Comparison of ENCODE assay signal across 10 mouse cellular contexts in genomic region chr8:70898661-70899198, GRCm38 (mm10). TPM values are rescaled to one million over a fixed set of nuclear protein-coding genes. Genes with fewer than 3 reads are reported as not detected.
A peak's percentile ranks its signal among the peaks of the same experiment; 100 is the strongest.
DNase-seq lines count a peak whose midpoint lies in the region; ATAC-seq lines count a peak whose summit lies in the region.
"Had no signal": no experiment of that assay in that cellular context is flagged by ENCODE, and none has a peak within 500 bp of the region (broad histone marks: within the 10 kb centered on the region; RNA-seq: fewer than 3 reads in every experiment).

No protein-coding gene starts in this region.

- no peak for ATAC-seq in megakaryocyte, adult 5-6 weeks (ENCODE audit: poor library complexity, severe bottlenecking)
- ATAC-seq in neural tube, embryonic 12.5 days (ENCODE audit: low FRiP score, low read depth): no peak

- peak overlapping the region; percentile 96 for H3K4me3 ChIP-seq in megakaryocyte, embryonic 14.5 days (replicated peaks)
- H3K4me3 ChIP-seq in forebrain, embryonic 10.5 days: peak overlapping the region; percentile 93
- H3K4me3 ChIP-seq in neural tube, embryonic 12.5 days: no peak overlapping the region

- no peaks in the 10 kb centered on the region for H3K27me3 ChIP-seq in megakaryocyte, embryonic 14.5 days (replicated peaks)
- peaks cover 22% of the 10 kb centered on the region for H3K27me3 ChIP-seq in forebrain, embryonic 10.5 days (ENCODE audit: poor library complexity, severe bottlenecking)
- H3K27me3 ChIP-seq in neural tube, embryonic 12.5 days (replicated peaks): peaks cover 17% of the 10 kb centered on the region

- WGBS in forebrain, embryonic 10.5 days: 56% methylated on average over 2 of the region's 2 CpGs
- WGBS in neural tube, embryonic 12.5 days: 57% methylated on average over 2 of the region's 2 CpGs

- no peaks in the 10 kb centered on the region for H3K9me3 ChIP-seq in megakaryocyte, embryonic 14.5 days
- no peaks in the 10 kb centered on the region for H3K9me3 ChIP-seq in forebrain, embryonic 10.5 days
- H3K9me3 ChIP-seq in neural tube, embryonic 12.5 days: no peaks in the 10 kb centered on the region

- peak overlapping the region; percentile 27; the same call in 1 of the 2 replicates for H3K9ac ChIP-seq in neural tube, embryonic 12.5 days

- peak overlapping the region; percentile 99 for H3K27ac ChIP-seq in forebrain, embryonic 10.5 days
- H3K27ac ChIP-seq in neural tube, embryonic 12.5 days: no peak overlapping the region

- H3K4me2 ChIP-seq in neural tube, embryonic 12.5 days (replicated peaks): peak overlapping the region; percentile 93

- no peak for DNase-seq in forebrain, embryonic 10.5 days (ENCODE audit: extremely low spot score, low spot score)
- peak; percentile 36 for DNase-seq in induced T-regulatory cell, adult 2 months (ENCODE audit: low read depth)
- DNase-seq in gastrocnemius, adult 18-20 months (ENCODE audit: low spot score): no peak
- no peak for DNase-seq in adrenal gland, postnatal 14 days
- DNase-seq in spleen, adult 12 weeks (ENCODE audit: low spot score): no peak

- peaks cover 27% of the 10 kb centered on the region for H3K36me3 ChIP-seq in megakaryocyte, embryonic 14.5 days (replicated peaks; ENCODE audit: low read length)
- peaks cover 27% of the 10 kb centered on the region for H3K36me3 ChIP-seq in forebrain, embryonic 10.5 days (replicated peaks)
- peaks cover 22% of the 10 kb centered on the region for H3K36me3 ChIP-seq in neural tube, embryonic 12.5 days

- peaks cover 56% of the 10 kb centered on the region for H3K4me1 ChIP-seq in megakaryocyte, embryonic 14.5 days
- peaks cover 24% of the 10 kb centered on the region for H3K4me1 ChIP-seq in forebrain, embryonic 10.5 days
- peaks cover 16% of the 10 kb centered on the region for H3K4me1 ChIP-seq in neural tube, embryonic 12.5 days

RNA-seq across cellular contexts. Expression of gene Rpl18a, which starts 1.5 kb away (rescaled TPM):
- 4,812 and 7,707 TPM in 2 replicates for polyA plus RNA-seq in megakaryocyte, embryonic 14.5 days (2012; ENCODE audit: insufficient read depth, low replicate concordance)
- total RNA-seq in megakaryocyte, adult 5-6 weeks (2015): 5,087 and 5,550 TPM in 2 replicates
- total RNA-seq in megakaryocyte, adult 5-6 weeks (2017): 1,590 and 1,750 TPM in 2 replicates
- 3,478 and 3,689 TPM in 2 replicates for polyA plus RNA-seq in forebrain, embryonic 10.5 days (2016; fragmentation: Nextera tagmentation; extraction: Ambion mirVana)
- 2,364 and 2,595 TPM in 2 replicates for polyA plus RNA-seq in neural tube, embryonic 12.5 days (2016; fragmentation: Nextera tagmentation; extraction: Ambion mirVana)
- 1,000 to 10,000 TPM; 1,014 to 1,053 TPM for total RNA-seq in gastrocnemius, adult 18-20 months (2021)
- 1,399 and 1,708 TPM in 2 replicates for total RNA-seq in adrenal gland, postnatal 14 days (2021)

RNA-seq across cellular contexts. Expression of gene Slc5a5, which starts 6.2 kb away (rescaled TPM):
- 0.13 and 1.5 TPM in 2 replicates for polyA plus RNA-seq in megakaryocyte, embryonic 14.5 days (2012; ENCODE audit: insufficient read depth, low replicate concordance)
- total RNA-seq in megakaryocyte, adult 5-6 weeks (2015): 0.07 TPM in 1 of 2 replicates, not detected in the other
- total RNA-seq in megakaryocyte, adult 5-6 weeks (2017): not detected in 2 replicates
- polyA plus RNA-seq in forebrain, embryonic 10.5 days (2016; fragmentation: Nextera tagmentation; extraction: Ambion mirVana): 0.36 and 0.38 TPM in 2 replicates
- 0.91 and 1.5 TPM in 2 replicates for polyA plus RNA-seq in neural tube, embryonic 12.5 days (2016; fragmentation: Nextera tagmentation; extraction: Ambion mirVana)
- total RNA-seq in gastrocnemius, adult 18-20 months (2021): under 1 TPM in 1 of 2 experiments, not detected in 1; 0.07 TPM
- total RNA-seq in adrenal gland, postnatal 14 days (2021): 0.30 TPM in 1 of 2 replicates, not detected in the other
- total RNA-seq: adrenal gland, adult 8-10 months; hematopoietic stem cell, adult 5-6 weeks had no signal

RNA-seq across cellular contexts. Expression of gene Map1s, which starts 7.0 kb away (rescaled TPM):
- 69.6 and 104 TPM in 2 replicates for polyA plus RNA-seq in megakaryocyte, embryonic 14.5 days (2012; ENCODE audit: insufficient read depth, low replicate concordance)
- 15.0 and 17.1 TPM in 2 replicates for total RNA-seq in megakaryocyte, adult 5-6 weeks (2015)
- 11.3 and 11.8 TPM in 2 replicates for total RNA-seq in megakaryocyte, adult 5-6 weeks (2017)
- polyA plus RNA-seq in forebrain, embryonic 10.5 days (2016; fragmentation: Nextera tagmentation; extraction: Ambion mirVana): 69.1 and 69.3 TPM in 2 replicates
- polyA plus RNA-seq in neural tube, embryonic 12.5 days (2016; fragmentation: Nextera tagmentation; extraction: Ambion mirVana): 59.3 and 62.6 TPM in 2 replicates
- total RNA-seq in gastrocnemius, adult 18-20 months (2021): 10 to 100 TPM in 1 of 2 experiments, 1 to 10 TPM in 1; 9.4 to 13.7 TPM
- 26.2 and 32.1 TPM in 2 replicates for total RNA-seq in adrenal gland, postnatal 14 days (2021)

RNA-seq across cellular contexts. Expression of gene Ccdc124, which starts 25.0 kb away (rescaled TPM):
- polyA plus RNA-seq in megakaryocyte, embryonic 14.5 days (2012; ENCODE audit: insufficient read depth, low replicate concordance): 92.6 and 282 TPM in 2 replicates
- 32.7 and 38.9 TPM in 2 replicates for total RNA-seq in megakaryocyte, adult 5-6 weeks (2015)
- 36.8 and 47.6 TPM in 2 replicates for total RNA-seq in megakaryocyte, adult 5-6 weeks (2017)
- 184 and 186 TPM in 2 replicates for polyA plus RNA-seq in forebrain, embryonic 10.5 days (2016; fragmentation: Nextera tagmentation; extraction: Ambion mirVana)
- 142 and 145 TPM in 2 replicates for polyA plus RNA-seq in neural tube, embryonic 12.5 days (2016; fragmentation: Nextera tagmentation; extraction: Ambion mirVana)
- total RNA-seq in gastrocnemius, adult 18-20 months (2021): 10 to 100 TPM; 72.6 to 76.5 TPM
- total RNA-seq in adrenal gland, postnatal 14 days (2021): 52.2 and 52.9 TPM in 2 replicates

RNA-seq across cellular contexts. Expression of gene Kcnn1, which starts 35.7 kb away (rescaled TPM):
- 3.4 and 11.8 TPM in 2 replicates for polyA plus RNA-seq in megakaryocyte, embryonic 14.5 days (2012; ENCODE audit: insufficient read depth, low replicate concordance)
- not detected in 2 replicates for total RNA-seq in megakaryocyte, adult 5-6 weeks (2015)
- 0.33 TPM in 1 of 2 replicates, not detected in the other for total RNA-seq in megakaryocyte, adult 5-6 weeks (2017)
- 4.7 and 5.9 TPM in 2 replicates for polyA plus RNA-seq in forebrain, embryonic 10.5 days (2016; fragmentation: Nextera tagmentation; extraction: Ambion mirVana)
- 24.8 and 26.4 TPM in 2 replicates for polyA plus RNA-seq in neural tube, embryonic 12.5 days (2016; fragmentation: Nextera tagmentation; extraction: Ambion mirVana)
- 10 to 100 TPM; 18.2 to 21.1 TPM for total RNA-seq in gastrocnemius, adult 18-20 months (2021)
- total RNA-seq in adrenal gland, postnatal 14 days (2021): 2.9 and 3.8 TPM in 2 replicates
